Mouse (Mus musculus): ENCODE measurements around the gene Ephb2. TPM values are rescaled to one million over a fixed set of nuclear protein-coding genes. Genes with fewer than 3 reads are reported as not detected.

Ephb2 gene
- polyA plus RNA-seq, 1 experiment from 2014 or later: 13.1 TPM

DNA sequence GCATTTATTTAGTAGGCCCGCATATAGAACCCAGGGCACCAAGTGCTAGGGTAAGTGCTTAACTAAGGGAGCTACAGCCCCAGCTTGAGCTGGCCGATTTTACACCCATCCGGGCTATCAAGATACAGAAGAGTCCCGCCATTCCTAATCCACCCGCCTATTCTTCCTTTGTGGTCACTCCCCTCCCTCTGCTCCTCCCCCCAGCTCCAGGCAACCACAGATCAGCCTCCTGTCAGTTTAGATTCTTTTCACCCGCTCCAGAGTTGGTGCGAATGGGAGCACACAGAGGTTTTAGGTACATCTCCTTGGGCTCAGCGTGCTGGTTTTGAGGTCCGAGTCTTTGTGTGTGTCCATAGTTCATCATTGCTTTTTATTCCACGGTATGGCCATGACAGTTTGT lies 196.9 kb downstream of the Ephb2 start:
- WGBS: 2% methylated on average over 10 of the region's 10 CpGs
- Histone ChIP-seq H3K4me2 (ENCODE audit: low read length) (peak overlapping the region; percentile 25), H3K9ac (replicated peaks; ENCODE audit: low read depth, low read length) (0 out of 2 replicates have a peak overlapping the region, but pooled peaks have one; percentile 5), H3K9me3 (ENCODE audit: control insufficient read depth, low read length) (no peaks in the 10 kb centered on the region), H3K27me3 (replicated peaks; ENCODE audit: control insufficient read depth, insufficient read depth, low read length) (peaks cover 17% of the 10 kb centered on the region), H3K27ac (ENCODE audit: low read length) (no peak overlapping the region), H3K36me3 (ENCODE audit: control insufficient read depth, insufficient read depth) (no peaks in the 10 kb centered on the region), H3K4me3 (replicated peaks; ENCODE audit: low read length) (no peak overlapping the region), H3K4me1 (replicated peaks; ENCODE audit: control insufficient read depth, insufficient read depth, low read length) (peaks cover 19% of the 10 kb centered on the region)
- no peak for ATAC-seq

- Histone ChIP-seq H3K4me3 (replicated peaks; ENCODE audit: low read length) (peak overlapping the region; percentile 63), H3K9me3 (ENCODE audit: control insufficient read depth, low read length) (no peaks in the 10 kb centered on the region), H3K9ac (replicated peaks; ENCODE audit: low read depth, low read length) (peak overlapping the region; percentile 74), H3K4me1 (replicated peaks; ENCODE audit: control insufficient read depth, insufficient read depth, low read length) (peaks cover 19% of the 10 kb centered on the region), H3K27ac (ENCODE audit: low read length) (no peak overlapping the region), H3K36me3 (ENCODE audit: control insufficient read depth, insufficient read depth) (no peaks in the 10 kb centered on the region), H3K4me2 (ENCODE audit: low read length) (peak overlapping the region; percentile 82), H3K27me3 (replicated peaks; ENCODE audit: control insufficient read depth, insufficient read depth, low read length) (peaks cover 17% of the 10 kb centered on the region)
- WGBS: 30% methylated on average over 7 of the region's 7 CpGs
- no peak; the same call in none of the 2 replicates for ATAC-seq
These were observed 197.5 kb downstream of the Ephb2 start for GRCm38 (mm10) chr4:136638230-136638750.

DNA sequence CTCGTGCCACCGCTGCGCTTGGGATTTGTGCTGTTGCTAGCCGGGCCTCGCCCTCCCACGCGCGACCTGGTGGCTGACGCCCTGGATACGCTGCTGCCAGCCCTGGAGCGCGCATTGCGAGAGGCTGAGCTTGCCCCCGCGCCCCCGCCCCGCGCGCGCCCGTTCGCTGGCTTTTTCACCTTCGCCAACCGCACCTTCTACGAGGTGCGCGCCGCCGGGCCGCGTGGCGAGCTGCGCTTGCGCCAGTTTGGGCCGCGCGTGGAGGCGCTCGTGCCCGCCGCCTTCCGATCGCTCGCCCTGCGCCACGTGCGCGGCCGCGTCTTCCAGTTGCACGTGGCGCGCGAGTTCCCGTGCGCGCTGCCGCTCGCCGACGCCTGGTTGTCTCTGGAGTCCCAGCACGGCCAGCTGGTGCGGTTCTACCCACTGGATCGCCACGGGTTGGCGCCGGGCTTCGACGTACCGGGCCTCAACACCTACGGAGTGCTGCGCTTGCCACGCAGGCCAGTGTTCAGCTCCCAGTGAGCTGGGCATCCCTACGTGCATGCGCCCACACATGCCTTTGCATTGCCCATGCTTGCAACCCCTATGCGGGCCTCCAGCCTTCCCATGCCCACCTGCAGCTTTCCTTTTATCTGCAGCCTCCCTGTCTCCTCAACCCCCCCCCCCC lies 198.1 kb downstream of the Ephb2 start:
- WGBS: 2% methylated on average over 76 of the region's 76 CpGs
- ATAC-seq: peak; percentile 82
- H3K4me2 ChIP-seq (ENCODE audit: low read length): peak overlapping the region; percentile 82
- no peaks in the 10 kb centered on the region for H3K36me3 ChIP-seq (ENCODE audit: control insufficient read depth, insufficient read depth)
- H3K9ac ChIP-seq (replicated peaks; ENCODE audit: low read depth, low read length): peak overlapping the region; percentile 74
- no peaks in the 10 kb centered on the region for H3K9me3 ChIP-seq (ENCODE audit: control insufficient read depth, low read length)
- peaks cover 19% of the 10 kb centered on the region for H3K4me1 ChIP-seq (replicated peaks; ENCODE audit: control insufficient read depth, insufficient read depth, low read length)
- peak overlapping the region; percentile 56 for H3K27ac ChIP-seq (ENCODE audit: low read length)
- peaks cover 17% of the 10 kb centered on the region for H3K27me3 ChIP-seq (replicated peaks; ENCODE audit: control insufficient read depth, insufficient read depth, low read length)
- peak overlapping the region; percentile 63 for H3K4me3 ChIP-seq (replicated peaks; ENCODE audit: low read length)

- ATAC-seq: peak; percentile 61
- peaks cover 19% of the 10 kb centered on the region for H3K4me1 ChIP-seq (replicated peaks; ENCODE audit: control insufficient read depth, insufficient read depth, low read length)
- H3K27ac ChIP-seq (ENCODE audit: low read length): peak overlapping the region; percentile 56
- no peaks in the 10 kb centered on the region for H3K36me3 ChIP-seq (ENCODE audit: control insufficient read depth, insufficient read depth)
- H3K4me2 ChIP-seq (ENCODE audit: low read length): peak overlapping the region; percentile 82
- no peaks in the 10 kb centered on the region for H3K9me3 ChIP-seq (ENCODE audit: control insufficient read depth, low read length)
- H3K27me3 ChIP-seq (replicated peaks; ENCODE audit: control insufficient read depth, insufficient read depth, low read length): peaks cover 17% of the 10 kb centered on the region
- 24% methylated on average over 35 of the region's 37 CpGs for WGBS
- H3K9ac ChIP-seq (replicated peaks; ENCODE audit: low read depth, low read length): peak overlapping the region; percentile 74
- H3K4me3 ChIP-seq (replicated peaks; ENCODE audit: low read length): peak overlapping the region; percentile 63
These were observed 198.7 kb downstream of the Ephb2 start for GRCm38 (mm10) chr4:136636983-136637562.

DNA sequence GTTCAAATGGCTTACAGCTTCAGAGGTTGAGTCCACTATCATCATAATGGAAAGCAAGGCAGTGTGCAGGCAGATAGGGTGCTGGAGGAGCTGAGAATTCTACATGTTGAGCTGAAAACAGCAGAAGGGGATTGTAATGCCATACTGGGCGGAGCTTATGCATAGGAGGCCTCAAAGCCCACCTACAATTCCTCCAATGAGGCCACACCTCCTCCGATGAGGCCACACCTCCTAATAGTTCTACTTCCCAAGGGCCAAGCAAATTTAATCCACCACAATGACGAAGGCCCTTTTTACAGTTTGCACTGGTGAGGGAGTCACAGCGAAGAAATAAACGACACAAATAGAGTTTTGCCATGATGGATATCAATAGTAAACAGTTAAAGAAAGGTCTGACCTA lies 199.3 kb downstream of the Ephb2 start:
- H3K9me3 ChIP-seq (ENCODE audit: control insufficient read depth, low read length): no peaks in the 10 kb centered on the region
- H3K4me3 ChIP-seq (replicated peaks; ENCODE audit: low read length): no peak overlapping the region
- H3K4me1 ChIP-seq (replicated peaks; ENCODE audit: control insufficient read depth, insufficient read depth, low read length): peaks cover 19% of the 10 kb centered on the region
- no peak overlapping the region for H3K4me2 ChIP-seq (ENCODE audit: low read length)
- WGBS: 64% methylated on average over 5 of the region's 5 CpGs
- no peak for ATAC-seq
- peaks cover 17% of the 10 kb centered on the region for H3K27me3 ChIP-seq (replicated peaks; ENCODE audit: control insufficient read depth, insufficient read depth, low read length)
- H3K27ac ChIP-seq (ENCODE audit: low read length): no peak overlapping the region
- no peaks in the 10 kb centered on the region for H3K36me3 ChIP-seq (ENCODE audit: control insufficient read depth, insufficient read depth)
- H3K9ac ChIP-seq (replicated peaks; ENCODE audit: low read depth, low read length): no peak overlapping the region

GRCm38 (mm10) chr4:136635995-136636394 lies 199.8 kb downstream of the Ephb2 start:
- no peak overlapping the region for H3K4me3 ChIP-seq (replicated peaks; ENCODE audit: low read length)
- H3K4me2 ChIP-seq (ENCODE audit: low read length): no peak overlapping the region
- no peak overlapping the region for H3K9ac ChIP-seq (replicated peaks; ENCODE audit: low read depth, low read length)
- no peak overlapping the region for H3K27ac ChIP-seq (ENCODE audit: low read length)
- H3K9me3 ChIP-seq (ENCODE audit: control insufficient read depth, low read length): no peaks in the 10 kb centered on the region
- no peaks in the 10 kb centered on the region for H3K36me3 ChIP-seq (ENCODE audit: control insufficient read depth, insufficient read depth)
- ATAC-seq: no peak
- peaks cover 17% of the 10 kb centered on the region for H3K27me3 ChIP-seq (replicated peaks; ENCODE audit: control insufficient read depth, insufficient read depth, low read length)
- peaks cover 19% of the 10 kb centered on the region for H3K4me1 ChIP-seq (replicated peaks; ENCODE audit: control insufficient read depth, insufficient read depth, low read length)

GRCm38 (mm10) chr4:136631237-136631994 lies 204.4 kb downstream of the Ephb2 start:
- ATAC-seq: peak; percentile 43; the same call in 1 of the 2 replicates
- no peaks in the 10 kb centered on the region for H3K9me3 ChIP-seq (ENCODE audit: control insufficient read depth, low read length)
- WGBS: 76% methylated on average over 11 of the region's 11 CpGs

DNA sequence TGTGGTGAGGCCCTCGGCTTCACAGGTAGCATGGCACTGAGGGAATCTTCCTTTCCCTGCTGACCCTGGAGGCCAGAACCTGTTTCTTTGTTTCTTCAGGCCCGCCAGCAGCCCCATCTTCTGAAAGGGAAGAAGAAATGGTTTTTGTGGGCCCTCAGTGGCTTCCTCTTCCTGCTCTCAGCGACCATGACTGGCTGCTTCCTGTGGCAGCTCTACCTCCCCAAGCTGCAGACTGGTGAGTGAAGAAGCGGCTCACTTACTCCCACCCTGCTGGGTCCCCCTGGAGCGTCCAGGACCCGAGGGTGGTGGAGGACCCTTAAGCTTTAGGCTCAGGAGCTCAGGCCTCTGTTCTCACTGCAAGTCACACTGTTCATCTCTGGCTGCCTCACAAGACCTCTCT lies 209.2 kb downstream of the Ephb2 start:
- no peak for ATAC-seq
- 64% methylated on average over 6 of the region's 6 CpGs for WGBS
- no peaks in the 10 kb centered on the region for H3K4me1 ChIP-seq (replicated peaks; ENCODE audit: control insufficient read depth, insufficient read depth, low read length)

More at GRCm38 (mm10) chr4:136631237-136631994, 204.4 kb downstream of the Ephb2 start:
- Histone ChIP-seq H3K36me3 (ENCODE audit: control insufficient read depth, insufficient read depth) (no peaks in the 10 kb centered on the region), H3K9ac (replicated peaks; ENCODE audit: low read depth, low read length) (no peak overlapping the region), H3K4me2 (ENCODE audit: low read length) (no peak overlapping the region), H3K4me1 (replicated peaks; ENCODE audit: control insufficient read depth, insufficient read depth, low read length) (no peaks in the 10 kb centered on the region), H3K27ac (ENCODE audit: low read length) (no peak overlapping the region), H3K4me3 (replicated peaks; ENCODE audit: low read length) (no peak overlapping the region), H3K27me3 (replicated peaks; ENCODE audit: control insufficient read depth, insufficient read depth, low read length) (peaks cover 3% of the 10 kb centered on the region)

DNA sequence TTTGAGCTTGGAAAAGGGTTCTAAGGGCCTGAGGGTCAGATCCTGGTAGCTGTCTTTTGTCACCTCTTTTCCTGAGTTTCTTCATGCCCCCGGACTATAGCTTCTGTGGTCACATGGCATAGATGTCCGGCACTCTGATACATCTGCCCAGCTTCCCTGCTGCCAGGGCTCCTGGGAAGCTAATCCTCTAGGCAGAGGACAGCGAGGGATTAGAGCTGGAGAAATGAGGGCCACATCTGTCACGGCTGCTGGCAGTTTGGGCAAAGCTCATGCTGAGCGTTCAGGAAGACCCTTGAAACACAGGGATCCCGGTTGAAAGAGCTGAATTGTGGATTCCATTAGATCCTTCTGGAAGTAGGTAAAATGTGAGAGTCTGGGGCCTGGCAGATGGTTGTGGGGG lies 213.4 kb downstream of the Ephb2 start, which contains the start of gene Lactbl1:
Lactbl1 (plus strand) TSS at position 234 of the 400 bp plus-strand sequence.
- Histone ChIP-seq H3K9ac (replicated peaks; ENCODE audit: low read depth, low read length) (peak within 1 kb of the TSS; percentile 10; the same call in 1 of the 2 replicates), H3K4me2 (ENCODE audit: low read length) (no peak within 1 kb of the TSS), H3K9me3 (ENCODE audit: control insufficient read depth, low read length) (no peaks in the 10 kb centered on the region), H3K27ac (ENCODE audit: low read length) (no peak within 1 kb of the TSS), H3K36me3 (ENCODE audit: control insufficient read depth, insufficient read depth) (no peaks in the 10 kb centered on the region), H3K4me1 (replicated peaks; ENCODE audit: control insufficient read depth, insufficient read depth, low read length) (no peaks in the 10 kb centered on the region), H3K27me3 (replicated peaks; ENCODE audit: control insufficient read depth, insufficient read depth, low read length) (no peaks in the 10 kb centered on the region), H3K4me3 (replicated peaks; ENCODE audit: low read length) (no peak within 1 kb of the TSS)
- WGBS: 27% methylated on average over 6 of the region's 6 CpGs
- ATAC-seq: no peak

More for the DNA sequence above, 209.2 kb downstream of the Ephb2 start:
- Histone ChIP-seq H3K4me3 (replicated peaks; ENCODE audit: low read length) (no peak overlapping the region), H3K4me2 (ENCODE audit: low read length) (no peak overlapping the region), H3K27me3 (replicated peaks; ENCODE audit: control insufficient read depth, insufficient read depth, low read length) (no peaks in the 10 kb centered on the region), H3K27ac (ENCODE audit: low read length) (no peak overlapping the region), H3K9me3 (ENCODE audit: control insufficient read depth, low read length) (no peaks in the 10 kb centered on the region), H3K36me3 (ENCODE audit: control insufficient read depth, insufficient read depth) (no peaks in the 10 kb centered on the region), H3K9ac (replicated peaks; ENCODE audit: low read depth, low read length) (no peak overlapping the region)
